ENCODE assay signal across 14 mouse cellular contexts in genomic region chr11:94229207-94229960, GRCm38 (mm10). TPM values are rescaled to one million over a fixed set of nuclear protein-coding genes. Genes with fewer than 3 reads are reported as not detected.
DNase-seq lines count a peak whose midpoint lies in the region; ATAC-seq lines count a peak whose summit lies in the region.
"Had no signal": no experiment of that assay in that cellular context is flagged by ENCODE, and none has a peak within 500 bp of the region (broad histone marks: within the 10 kb centered on the region; RNA-seq: fewer than 3 reads in every experiment).

No protein-coding gene starts in this region.

- no peaks in the 10 kb centered on the region for H3K9me3 ChIP-seq in heart, embryonic 13.5 days
- H3K9me3 ChIP-seq in midbrain, embryonic 11.5 days (ENCODE audit: control insufficient read depth, low read length), result no peaks in the 10 kb centered on the region
- no peaks in the 10 kb centered on the region for H3K9me3 ChIP-seq in liver, embryonic 12.5 days (replicated peaks)
- H3K9me3 ChIP-seq: neural tube, embryonic 12.5 days had no signal

- H3K27ac ChIP-seq in heart, embryonic 13.5 days (replicated peaks), result peak overlapping the region; percentile 84
- H3K27ac ChIP-seq in midbrain, embryonic 11.5 days (ENCODE audit: low read depth, low read length), result no peak overlapping the region
- H3K27ac ChIP-seq in liver, embryonic 12.5 days, result no peak overlapping the region
- H3K27ac ChIP-seq: neural tube, embryonic 12.5 days had no signal

- peaks cover 67% of the 10 kb centered on the region for H3K4me1 ChIP-seq in heart, embryonic 13.5 days
- peaks cover 10% of the 10 kb centered on the region for H3K4me1 ChIP-seq in midbrain, embryonic 11.5 days (ENCODE audit: control insufficient read depth, insufficient read depth, low read length)
- peaks cover 50% of the 10 kb centered on the region for H3K4me1 ChIP-seq in liver, embryonic 12.5 days

- no peak overlapping the region for H3K9ac ChIP-seq in heart, embryonic 13.5 days
- no peak overlapping the region for H3K9ac ChIP-seq in midbrain, embryonic 11.5 days (ENCODE audit: low read length)
- no peak overlapping the region for H3K9ac ChIP-seq in liver, embryonic 12.5 days
- H3K9ac ChIP-seq: neural tube, embryonic 12.5 days had no signal

- ATAC-seq in heart, embryonic 13.5 days (ENCODE audit: extremely low read depth, insufficient number of reproducible peaks, low FRiP score, low TSS enrichment), result no peak
- ATAC-seq in midbrain, embryonic 11.5 days (ENCODE audit: low FRiP score), result no peak
- no peak for ATAC-seq in liver, embryonic 12.5 days
- ATAC-seq: intestine, embryonic 16.5 days had no signal

- no peak overlapping the region for H3K4me2 ChIP-seq in heart, embryonic 13.5 days
- H3K4me2 ChIP-seq in midbrain, embryonic 11.5 days, result no peak overlapping the region
- H3K4me2 ChIP-seq in liver, embryonic 12.5 days, result no peak overlapping the region
- H3K4me2 ChIP-seq: neural tube, embryonic 12.5 days had no signal

- DNase-seq in heart, adult 11 months, result peak; percentile 96
- no peak for DNase-seq in heart, postnatal 25 days (ENCODE audit: low spot score)
- peak; percentile 94 for DNase-seq in brain, adult 2 months (ENCODE audit: low read depth, low spot score)
- peak; percentile 83 for DNase-seq in cerebellum, postnatal 14 days
- DNase-seq in right cerebral cortex, postnatal 14 days, result no peak
- DNase-seq in midbrain, embryonic 11.5 days (ENCODE audit: low spot score, missing footprints), result no peak

- intact Hi-C loops in heart, postnatal 25 days (cut with DNase I), result no loop called here

- H3K27me3 ChIP-seq in heart, embryonic 13.5 days (replicated peaks), result no peaks in the 10 kb centered on the region
- no peaks in the 10 kb centered on the region for H3K27me3 ChIP-seq in midbrain, embryonic 11.5 days (ENCODE audit: control insufficient read depth, insufficient read depth, low read length)
- H3K27me3 ChIP-seq in liver, embryonic 12.5 days (replicated peaks), result peaks cover 10% of the 10 kb centered on the region; the same call in 1 of the 2 replicates
- H3K27me3 ChIP-seq: neural tube, embryonic 12.5 days had no signal

- H3K36me3 ChIP-seq in heart, embryonic 13.5 days, result no peaks in the 10 kb centered on the region
- no peaks in the 10 kb centered on the region for H3K36me3 ChIP-seq in midbrain, embryonic 11.5 days (ENCODE audit: control insufficient read depth, insufficient read depth, low read length)
- H3K36me3 ChIP-seq in liver, embryonic 12.5 days, result no peaks in the 10 kb centered on the region
- H3K36me3 ChIP-seq: neural tube, embryonic 12.5 days had no signal

- H3K4me3 ChIP-seq in heart, embryonic 13.5 days, result no peak overlapping the region
- H3K4me3 ChIP-seq in midbrain, embryonic 11.5 days (ENCODE audit: low read depth, low read length), result no peak overlapping the region
- H3K4me3 ChIP-seq in liver, embryonic 12.5 days, result no peak overlapping the region
- H3K4me3 ChIP-seq: neural tube, embryonic 12.5 days had no signal

- whole genome bisulfite sequencing in heart, embryonic 13.5 days, result 54% methylated on average over 5 of the region's 5 CpGs
- 92% methylated on average over 5 of the region's 5 CpGs for WGBS in midbrain, embryonic 11.5 days
- WGBS in liver, embryonic 12.5 days (ENCODE audit: insufficient replicate concordance), result 84% methylated on average over 5 of the region's 5 CpGs

RNA-seq across cellular contexts. Expression of gene Wfikkn2, which starts 16.4 kb away (rescaled TPM):
- 1 to 10 TPM; 2.3 to 3.1 TPM for total RNA-seq in heart, postnatal 25 days (2021)
- polyA plus RNA-seq in heart, embryonic 13.5 days (2015; fragmentation: Nextera tagmentation; extraction: Ambion mirVana), result 2.0 and 2.2 TPM in 2 replicates
- 1.7 and 1.8 TPM in 2 replicates for polyA plus RNA-seq in midbrain, embryonic 11.5 days (2014; fragmentation: Nextera tagmentation; extraction: Ambion mirVana)
- polyA plus RNA-seq in liver, embryonic 12.5 days (2016; fragmentation: Nextera tagmentation; extraction: Ambion mirVana), result 0.31 and 0.44 TPM in 2 replicates

RNA-seq across cellular contexts. Expression of gene Tob1, which starts 18.1 kb away (rescaled TPM):
- total RNA-seq in heart, postnatal 25 days (2021), result 10 to 100 TPM; 57.2 to 60.6 TPM
- 26.1 and 29.9 TPM in 2 replicates for polyA plus RNA-seq in heart, embryonic 13.5 days (2015; fragmentation: Nextera tagmentation; extraction: Ambion mirVana)
- 33.1 and 33.5 TPM in 2 replicates for polyA plus RNA-seq in midbrain, embryonic 11.5 days (2014; fragmentation: Nextera tagmentation; extraction: Ambion mirVana)
- polyA plus RNA-seq in liver, embryonic 12.5 days (2016; fragmentation: Nextera tagmentation; extraction: Ambion mirVana), result 13.6 and 13.8 TPM in 2 replicates

RNA-seq across cellular contexts. Expression of gene Gm21885, which starts 52.3 kb away (rescaled TPM):
- not detected for total RNA-seq in heart, postnatal 25 days (2021)
- polyA plus RNA-seq in heart, embryonic 13.5 days (2015; fragmentation: Nextera tagmentation; extraction: Ambion mirVana), result 0.20 TPM in 1 of 2 replicates, not detected in the other
- polyA plus RNA-seq in midbrain, embryonic 11.5 days (2014; fragmentation: Nextera tagmentation; extraction: Ambion mirVana), result 0.34 and 0.43 TPM in 2 replicates
- 0.29 TPM in 1 of 2 replicates, not detected in the other for polyA plus RNA-seq in liver, embryonic 12.5 days (2016; fragmentation: Nextera tagmentation; extraction: Ambion mirVana)
- total RNA-seq: gastrocnemius, postnatal 36 days; layer of hippocampus, adult 18-20 months; left cerebral cortex, postnatal 10 days; megakaryocyte-erythroid progenitor cell, adult 5-6 weeks had no signal
- polyA plus RNA-seq: neural tube, embryonic 12.5 days had no signal

Comparison
In these comparisons a context has a peak if more than half of its experiments do, and no peak if none do; other contexts are left out.
1. DNase-seq: peak in heart, adult 11 months (single experiment), brain, adult 2 months (single experiment) and cerebellum, postnatal 14 days (2 of 2); none in heart, postnatal 25 days (single experiment), right cerebral cortex, postnatal 14 days (single experiment) and midbrain, embryonic 11.5 days (single experiment).